Mouse (Mus musculus) midbrain, embryonic 16.5 days (tissue): ENCODE results near the gene Fxr2. TPM values are rescaled to one million over a fixed set of nuclear protein-coding genes. Genes with fewer than 3 reads are reported as not detected.

Experiments
- microRNA counts: library from miRNA; unstranded; fragments of <30 nt; microRNA quantifications from one replicate; lab custom pipeline; 2016
- microRNA-seq: library from miRNA; unstranded; fragments of <30 nt; microRNA quantifications from one replicate; pipeline ENCODE4, GENCODE M21; 2017
- polyA plus RNA-seq: library from polyadenylated mRNA; unstranded; fragments of >200 nt; fragmentation: Nextera tagmentation; extraction: Ambion mirVana; gene quantifications from 2 replicates; pipeline ENCODE4 v1.2.1, GENCODE M21; 2015

The Fxr2 gene
- polyA plus RNA-seq, 1 experiment from 2014 or later: 33.3 TPM

MicroRNA genes within 50 kb of the gene (microRNA counts, 519-probe panel; counts per million panel counts)
- 386 counts per million, percentile 18 among the panel's probes with 10 or more counts for microRNA mmu-miR-1934 (lab: Ali Mortazavi, UCI)
- microRNA mmu-miR-467f (lab: Ali Mortazavi, UCI): 2,830 counts per million, percentile 84 among the panel's probes with 10 or more counts

Small RNA genes within 50 kb of the gene (microRNA-seq; reads per million reads assigned to microRNA genes)
- gene Mir1934: 2.4 reads per million, percentile 10 among the genes with 10 or more reads in this experiment
- gene Mir467f: not detected

Other genes with a start within 250 kb of the Fxr2 start
- gene Naa38, start 237.5 kb upstream of the Fxr2 start, polyA plus RNA-seq: 86.2 and 89.6 TPM in 2 replicates
- 27.1 and 28.9 TPM in 2 replicates for gene Cyb5d1, start 237.4 kb upstream of the Fxr2 start, polyA plus RNA-seq
- gene Tmem88, start 234.8 kb upstream of the Fxr2 start, polyA plus RNA-seq: 5.2 and 5.9 TPM in 2 replicates
- 36.4 and 39.0 TPM in 2 replicates for gene Kdm6b, start 219.3 kb upstream of the Fxr2 start, polyA plus RNA-seq
- 4.4 and 5.1 TPM in 2 replicates for gene Dnah2, start 83.9 kb upstream of the Fxr2 start, polyA plus RNA-seq
- 165 and 178 TPM in 2 replicates for gene Efnb3, start 72.8 kb upstream of the Fxr2 start, polyA plus RNA-seq
- gene Wrap53, start 52.7 kb upstream of the Fxr2 start, polyA plus RNA-seq: 19.2 and 20.9 TPM in 2 replicates
- 48.9 and 57.3 TPM in 2 replicates for gene Trp53, start 52.6 kb upstream of the Fxr2 start, polyA plus RNA-seq
- 65.8 and 95.2 TPM in 2 replicates for gene Atp1b2, start 27.0 kb upstream of the Fxr2 start, polyA plus RNA-seq
- not detected in 2 replicates for gene Shbg, start 15.1 kb upstream of the Fxr2 start, polyA plus RNA-seq
- 23.8 and 27.1 TPM in 2 replicates for gene Sat2, start 11.0 kb upstream of the Fxr2 start, polyA plus RNA-seq
- gene Sox15, start 22.3 kb downstream of the Fxr2 start, polyA plus RNA-seq: not detected in 2 replicates
- gene Mpdu1, start 29.7 kb downstream of the Fxr2 start, polyA plus RNA-seq: 101 and 104 TPM in 2 replicates
- gene Cd68, start 33.2 kb downstream of the Fxr2 start, polyA plus RNA-seq: 6.4 and 9.7 TPM in 2 replicates
- 477 and 496 TPM in 2 replicates for gene Eif4a1, start 39.4 kb downstream of the Fxr2 start, polyA plus RNA-seq
- gene Senp3, start 49.1 kb downstream of the Fxr2 start, polyA plus RNA-seq: 94.0 and 98.5 TPM in 2 replicates
- 0.53 and 0.66 TPM in 2 replicates for gene Tnfsf13, start 52.8 kb downstream of the Fxr2 start, polyA plus RNA-seq
- gene Tnfsf12, start 62.9 kb downstream of the Fxr2 start, polyA plus RNA-seq: 2.3 and 3.0 TPM in 2 replicates
- gene Tnfsfm13, start 63.1 kb downstream of the Fxr2 start, polyA plus RNA-seq: 0.60 and 0.87 TPM in 2 replicates
- 13.0 and 15.5 TPM in 2 replicates for gene Polr2a, start 125.6 kb downstream of the Fxr2 start, polyA plus RNA-seq
- 0.21 and 0.22 TPM in 2 replicates for gene Slc35g3, start 129.0 kb downstream of the Fxr2 start, polyA plus RNA-seq
- 4.2 and 5.2 TPM in 2 replicates for gene Zbtb4, start 132.9 kb downstream of the Fxr2 start, polyA plus RNA-seq
- gene Chrnb1, start 163.0 kb downstream of the Fxr2 start, polyA plus RNA-seq: 1.4 and 1.6 TPM in 2 replicates
- 4.1 and 4.5 TPM in 2 replicates for gene Fgf11, start 168.9 kb downstream of the Fxr2 start, polyA plus RNA-seq
- gene Tmem102, start 172.6 kb downstream of the Fxr2 start, polyA plus RNA-seq: 0.54 and 0.56 TPM in 2 replicates
- gene Gm39566, start 182.3 kb downstream of the Fxr2 start, polyA plus RNA-seq: not detected in 2 replicates
- gene Spem2, start 185.5 kb downstream of the Fxr2 start, polyA plus RNA-seq: not detected in 2 replicates
- 0.24 and 0.68 TPM in 2 replicates for gene Spem1, start 189.2 kb downstream of the Fxr2 start, polyA plus RNA-seq
- 20.6 and 21.5 TPM in 2 replicates for gene Nlgn2, start 204.8 kb downstream of the Fxr2 start, polyA plus RNA-seq
- gene Tmem256, start 205.5 kb downstream of the Fxr2 start, polyA plus RNA-seq: 271 and 312 TPM in 2 replicates
- 46.3 and 48.1 TPM in 2 replicates for gene Plscr3, start 213.4 kb downstream of the Fxr2 start, polyA plus RNA-seq
- gene Tnk1, start 225.7 kb downstream of the Fxr2 start, polyA plus RNA-seq: 0.11 and 0.35 TPM in 2 replicates
- not detected in 2 replicates for gene Tmem95, start 245.0 kb downstream of the Fxr2 start, polyA plus RNA-seq
- 1.3 and 1.9 TPM in 2 replicates for gene Kctd11, start 248.4 kb downstream of the Fxr2 start, polyA plus RNA-seq